Mouse (Mus musculus) monocyte, adult 2 months (primary cell): ENCODE results near the gene Lrrc2.

Source experiments
- DNase-seq, 2 experiments: peaks; one replicate each; pipeline ENCODE4 v3.0.0; 2022; ENCODE audit warnings: low spot score in 2 of 2, low read depth in 1 of 2

Gene Lrrc2

GRCm38 (mm10) chr9:110951397-110951796, at the start of gene Lrrc2:
Lrrc2 (plus strand) TSS chr9:110951545.
- no peak for DNase-seq

DNA sequence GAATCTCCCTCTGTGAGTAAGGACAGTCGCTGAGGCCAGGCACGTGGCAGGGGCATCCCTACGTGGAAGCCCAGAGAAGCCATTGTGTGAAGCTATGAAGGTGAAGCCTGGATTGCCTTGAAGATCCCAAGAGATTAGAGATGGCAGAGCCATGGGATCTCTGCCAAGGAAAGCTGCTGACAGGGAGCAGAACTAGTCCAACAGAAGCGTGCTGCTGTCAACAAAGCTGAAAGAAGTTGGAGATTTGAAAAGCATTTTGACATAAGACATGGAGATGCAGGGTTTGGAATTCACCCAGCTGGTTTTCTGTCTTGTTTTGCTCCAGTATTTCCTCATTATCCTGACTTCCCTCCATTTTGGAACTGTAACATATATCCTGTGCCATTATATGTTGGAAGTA, 49.1 kb upstream of the Lrrc2 start:
- no peak for DNase-seq

GRCm38 (mm10) chr9:110907201-110907837, 44.0 kb upstream of the Lrrc2 start:
- no peak for DNase-seq

DNA sequence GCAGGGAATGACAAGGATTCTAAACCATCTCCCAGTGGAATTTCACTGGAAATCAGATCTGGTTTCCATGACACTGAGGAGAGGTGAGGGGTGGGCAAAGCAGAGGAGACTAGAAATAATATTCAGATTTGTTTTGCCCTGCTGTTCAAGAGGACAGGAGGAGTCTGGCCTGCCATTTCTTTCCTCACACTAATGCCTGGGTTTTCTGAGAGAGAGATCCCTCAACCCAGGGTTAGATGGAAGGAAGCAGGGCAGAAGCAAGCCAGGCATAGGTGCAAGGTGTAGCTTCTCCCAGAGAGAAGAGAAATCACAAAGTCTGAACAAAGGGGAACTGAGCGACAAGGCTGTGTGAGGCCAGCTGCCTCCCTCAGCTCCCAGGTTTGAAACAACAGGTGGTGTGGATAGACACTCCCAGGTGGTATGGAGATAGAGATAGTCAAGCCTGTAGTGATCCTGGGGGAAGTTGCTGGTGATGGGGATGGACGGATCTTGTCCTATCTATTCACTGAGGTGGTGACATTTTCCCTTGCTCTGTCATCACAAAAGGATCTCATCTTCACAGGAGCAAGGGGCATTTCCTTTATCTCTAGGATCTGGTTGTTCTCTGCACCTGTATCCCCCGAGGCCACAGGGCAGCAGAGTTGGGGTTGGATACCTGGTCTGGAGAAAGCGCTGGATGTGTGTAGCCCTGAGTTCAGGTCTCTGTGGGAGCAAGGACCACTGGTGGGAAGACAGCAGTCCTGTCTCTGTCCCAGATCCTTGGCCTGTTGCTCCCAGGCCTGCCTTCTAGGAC, 43.3 kb upstream of the Lrrc2 start:
- DNase-seq, result no peak

DNA sequence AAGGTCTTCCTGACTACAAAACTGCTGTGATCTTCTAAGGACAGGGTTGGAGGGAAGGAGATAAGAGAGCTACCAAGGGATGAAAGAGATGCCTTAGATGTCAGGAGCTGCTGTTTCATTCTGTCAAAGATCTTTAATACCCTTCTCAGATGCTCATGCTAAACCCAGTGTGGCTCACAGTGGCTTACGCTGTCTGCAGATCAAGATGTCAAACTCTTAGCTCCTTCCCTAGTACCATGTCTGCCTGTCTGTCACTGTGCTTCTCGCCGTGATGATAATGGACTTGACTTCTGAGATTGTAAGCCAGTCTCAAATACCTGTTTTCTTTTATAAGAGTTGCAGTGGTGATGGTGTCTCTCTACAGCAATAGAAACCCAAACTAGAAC, 42.7 kb upstream of the Lrrc2 start:
- DNase-seq, result no peak

DNA sequence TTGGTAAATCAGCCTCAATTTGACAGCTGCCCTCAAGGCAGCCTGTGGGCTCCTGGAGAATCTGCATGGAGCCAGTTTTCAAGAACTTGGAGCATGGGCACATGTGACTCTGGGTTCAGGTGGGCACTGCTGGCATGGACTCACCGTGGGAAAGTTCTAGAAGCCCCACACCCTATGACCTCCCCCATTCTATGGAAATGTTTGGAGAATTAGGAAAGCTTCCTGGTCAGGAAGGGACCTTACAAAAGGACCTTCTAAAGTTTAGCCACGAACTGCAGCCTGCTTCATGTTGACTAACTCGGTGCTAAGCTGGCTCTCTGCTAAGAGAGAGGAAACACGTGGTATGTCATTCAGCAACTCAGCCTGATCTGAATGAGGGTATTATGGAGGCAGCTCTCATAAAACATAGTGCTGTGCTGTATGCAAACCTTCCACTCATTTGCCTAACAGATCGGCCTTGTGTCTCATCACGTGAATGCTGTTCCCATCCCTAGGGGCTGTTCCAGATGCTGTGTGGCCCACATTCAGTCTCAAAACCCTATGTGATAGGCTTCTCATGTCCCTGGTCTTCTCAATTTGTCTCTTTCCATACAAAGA, 41.9 kb upstream of the Lrrc2 start:
- DNase-seq, result no peak

DNA sequence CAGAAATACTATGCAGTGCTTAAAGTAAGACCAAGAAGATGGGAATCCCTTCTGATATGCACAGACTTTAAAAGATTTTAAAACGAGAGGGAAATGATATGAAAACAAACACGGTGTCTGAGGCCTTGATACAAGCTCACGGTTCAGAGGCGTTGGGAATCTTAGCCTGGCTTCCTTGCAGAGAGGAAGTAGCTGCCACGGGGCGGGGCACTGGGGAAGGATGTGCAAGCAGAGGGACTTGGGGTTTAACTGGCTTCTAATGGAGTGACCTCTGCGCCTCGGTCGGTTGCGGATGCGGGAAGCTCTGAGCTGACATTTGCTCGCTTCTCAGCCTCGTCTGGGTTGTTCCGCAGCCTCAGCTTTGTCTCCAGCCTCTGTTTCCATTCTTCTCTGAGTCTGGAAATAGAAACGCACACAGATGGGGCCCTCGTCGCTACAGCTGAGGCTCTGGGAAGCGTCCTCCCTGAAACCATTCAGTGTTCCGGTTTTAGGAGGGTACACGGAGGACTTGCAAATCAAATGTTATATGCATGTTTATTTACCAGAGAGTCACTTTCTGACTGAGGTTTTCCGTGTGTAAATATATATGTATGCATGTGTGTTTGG, 36.6 kb upstream of the Lrrc2 start:
- no peak for DNase-seq

DNA sequence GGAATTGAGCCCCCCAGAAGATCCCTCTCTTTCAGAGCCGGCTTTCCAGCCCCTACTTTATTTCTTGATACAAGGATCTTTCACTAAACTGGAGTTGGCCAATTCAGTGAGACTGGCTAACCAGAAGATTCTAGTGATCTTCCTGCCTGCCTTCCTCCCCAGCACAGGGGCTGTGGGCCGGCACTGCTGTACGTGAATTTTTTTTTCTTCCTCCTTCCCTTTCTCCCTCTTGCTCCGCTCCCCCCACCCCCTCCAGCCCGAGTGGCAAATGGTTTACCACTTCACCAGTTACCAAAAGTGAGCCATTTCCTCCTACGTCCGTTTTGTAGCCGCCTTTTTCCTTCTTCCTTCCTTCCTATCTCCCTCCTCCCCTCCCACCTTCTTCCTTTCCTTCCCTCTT, 35.9 kb upstream of the Lrrc2 start:
- no peak for DNase-seq

DNA sequence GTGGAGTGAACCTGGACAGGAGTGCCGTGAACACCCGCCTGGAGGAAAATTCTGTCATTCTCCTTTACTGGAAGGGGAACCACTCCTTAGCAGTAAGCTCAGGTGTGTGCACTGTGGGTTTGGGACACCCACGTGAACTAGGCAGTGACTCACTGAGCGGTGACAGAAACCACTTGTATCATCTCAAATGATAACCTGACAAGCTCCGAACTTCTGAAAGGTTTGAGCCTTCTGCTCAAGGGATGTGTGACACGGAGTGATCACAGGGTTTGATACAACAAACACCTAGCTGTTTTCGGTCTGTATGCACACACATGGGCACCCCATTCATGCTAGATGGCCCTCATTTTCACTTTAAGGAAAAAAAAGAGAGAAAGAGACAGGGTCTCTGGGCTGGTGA, 34.6 kb upstream of the Lrrc2 start, which contains the start of gene Fam240a:
Fam240a (minus strand) TSS at position 76 of the 400 bp plus-strand sequence.
- no peak for DNase-seq

DNA sequence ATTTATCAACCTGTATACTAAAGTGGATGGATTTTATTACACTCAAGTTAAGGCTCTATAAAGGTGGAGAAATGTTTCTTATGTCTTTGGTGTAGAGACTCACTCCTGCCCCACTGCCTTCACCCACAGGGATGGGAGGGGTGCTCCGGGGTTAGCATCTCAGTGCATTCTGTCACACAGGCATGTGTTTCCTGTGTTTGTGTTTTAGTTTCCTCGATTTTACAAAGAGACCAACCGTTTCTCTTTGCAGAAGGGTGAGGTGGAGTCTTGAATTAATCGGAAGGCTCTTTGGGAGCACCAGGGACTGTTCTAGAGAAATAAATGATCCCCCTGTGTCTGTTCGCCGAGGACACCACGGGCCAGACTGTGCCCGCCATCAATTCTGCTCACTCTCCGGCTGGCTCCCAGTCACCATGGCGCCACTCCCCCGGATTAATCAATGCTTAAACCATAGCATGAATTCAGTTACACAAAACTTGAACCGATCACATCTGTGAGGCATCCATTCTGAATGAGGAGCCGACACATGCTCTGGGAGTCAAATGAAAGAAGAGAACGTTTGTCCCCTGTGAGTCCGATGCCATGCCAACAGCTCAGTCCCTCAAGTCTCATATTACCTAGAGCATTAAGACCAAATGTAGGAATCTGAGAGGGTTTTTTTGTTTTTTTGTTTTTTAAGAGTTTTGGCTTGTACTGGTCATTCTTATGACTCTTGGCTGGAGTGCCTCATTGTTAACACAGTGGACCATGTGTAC, 30.5 kb upstream of the Lrrc2 start:
- no peak for DNase-seq

- DNase-seq, result no peak
Measured at GRCm38 (mm10) chr9:110922759-110923158, 28.6 kb upstream of the Lrrc2 start.

DNA sequence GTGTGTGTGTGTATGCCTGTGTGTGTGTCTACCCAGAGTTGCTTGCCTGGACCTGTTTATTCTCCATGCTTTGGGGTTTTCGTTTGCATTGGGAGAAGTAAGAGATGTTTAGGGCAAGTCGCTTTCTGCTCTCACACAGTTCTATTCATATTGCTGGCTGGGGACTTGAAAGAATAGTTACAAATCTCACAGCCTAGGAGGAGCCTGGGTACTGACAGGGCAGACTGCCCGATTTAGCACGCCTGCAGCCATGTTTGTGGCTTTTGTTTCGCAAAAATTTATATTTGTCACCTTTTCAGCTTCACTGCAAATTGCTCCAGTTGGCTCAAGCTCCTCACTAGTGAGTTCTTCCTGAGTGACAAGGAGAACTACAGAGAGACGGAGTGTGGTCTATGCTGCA, 19.8 kb upstream of the Lrrc2 start:
- no peak for DNase-seq

- no peak for DNase-seq
Measured at GRCm38 (mm10) chr9:110933850-110934437, 17.4 kb upstream of the Lrrc2 start.

GRCm38 (mm10) chr9:110935941-110936340, 15.4 kb upstream of the Lrrc2 start:
- no peak for DNase-seq

DNA sequence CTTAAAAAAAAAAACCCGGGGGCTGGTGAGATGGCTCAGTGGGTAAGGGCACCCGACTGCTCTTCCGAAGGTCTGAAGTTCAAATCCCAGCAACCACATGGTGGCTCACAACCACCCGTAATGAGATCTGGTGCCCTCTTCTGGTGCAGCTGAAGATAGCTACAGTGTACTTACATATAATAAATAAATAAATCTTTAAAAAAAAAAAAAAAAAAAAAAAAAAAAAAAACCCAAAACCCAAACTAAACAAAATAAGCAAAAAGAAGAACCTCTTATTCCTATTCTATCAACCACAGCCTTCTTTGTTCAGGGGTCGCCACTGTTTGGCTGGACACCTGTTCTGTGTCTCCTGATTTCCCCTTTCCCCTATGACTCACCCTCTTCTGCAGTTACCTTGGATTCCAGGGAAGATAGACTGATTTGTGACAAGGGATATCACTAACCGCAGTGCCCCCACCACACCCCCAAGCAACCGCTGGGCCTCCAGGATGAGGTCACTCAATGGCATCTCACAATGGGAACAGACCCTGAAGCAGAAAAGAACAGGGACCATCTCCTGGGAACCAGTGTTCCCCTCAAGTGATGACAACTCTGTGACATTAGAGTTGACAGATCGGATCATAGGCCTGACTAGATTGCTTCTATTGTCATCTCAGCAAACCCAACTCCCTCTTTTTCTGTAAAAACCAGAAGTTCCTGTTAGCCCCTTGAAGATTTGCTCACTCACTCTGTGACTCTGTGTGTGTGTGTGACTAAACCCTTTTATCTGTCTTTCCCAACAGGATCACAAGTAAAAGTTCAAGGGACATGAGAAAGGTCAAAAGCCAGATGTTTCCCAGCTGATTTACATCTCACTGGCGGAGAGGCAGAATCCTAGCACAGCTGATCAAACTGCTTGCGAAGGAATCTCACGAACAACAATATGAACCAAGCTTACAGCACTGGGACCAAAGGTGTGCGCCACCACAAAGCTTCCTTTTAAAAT, 13.5 kb upstream of the Lrrc2 start:
- no peak for DNase-seq

DNA sequence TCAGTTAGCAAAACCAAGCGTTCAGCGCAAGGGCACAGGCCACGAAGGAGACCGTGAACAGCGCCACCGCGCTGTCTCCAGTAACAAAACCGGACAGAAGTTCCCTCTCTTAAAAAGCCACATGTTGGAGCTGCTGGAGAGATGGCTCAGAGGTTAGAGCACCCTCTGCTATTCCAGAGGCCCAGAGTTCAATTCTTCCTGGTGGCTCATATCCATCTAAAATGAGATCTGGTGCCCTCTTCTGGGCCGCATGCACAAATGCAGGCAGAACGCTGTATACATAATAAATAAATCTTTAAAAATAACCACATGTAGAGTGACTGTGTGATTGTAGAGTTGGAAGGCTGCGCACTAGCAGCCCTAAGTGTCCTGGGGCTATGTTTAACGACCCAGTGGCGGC, 7.1 kb upstream of the Lrrc2 start:
- DNase-seq, result no peak

DNA sequence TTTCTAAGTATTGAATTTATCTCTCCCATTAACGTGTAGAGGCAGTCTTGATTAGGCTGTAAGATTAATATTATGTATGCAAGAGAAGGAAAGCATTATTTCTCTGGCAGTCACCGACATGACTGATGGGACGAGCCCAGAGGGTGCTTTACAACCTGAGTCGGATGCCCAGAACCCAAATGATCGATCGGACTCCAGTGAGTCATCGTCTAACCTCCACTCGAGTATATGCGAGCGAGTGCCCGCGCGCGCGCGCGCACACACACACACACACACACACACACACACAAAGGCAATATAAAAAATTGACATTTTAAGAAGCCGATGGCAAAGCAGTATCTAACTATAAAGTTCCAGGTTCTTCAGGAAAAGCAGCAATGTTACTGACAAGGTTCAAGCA, 6.0 kb upstream of the Lrrc2 start:
- no peak for DNase-seq

- DNase-seq, result no peak
Measured at GRCm38 (mm10) chr9:110945926-110946325, 5.4 kb upstream of the Lrrc2 start, which contains the start of gene Tdgf1. Tdgf1 (minus strand) TSS chr9:110946158.

- no peak for DNase-seq
Measured at GRCm38 (mm10) chr9:110946548-110947044, 4.7 kb upstream of the Lrrc2 start.
